ENCODE assay signal across 21 mouse cellular contexts in the genomic region with DNA sequence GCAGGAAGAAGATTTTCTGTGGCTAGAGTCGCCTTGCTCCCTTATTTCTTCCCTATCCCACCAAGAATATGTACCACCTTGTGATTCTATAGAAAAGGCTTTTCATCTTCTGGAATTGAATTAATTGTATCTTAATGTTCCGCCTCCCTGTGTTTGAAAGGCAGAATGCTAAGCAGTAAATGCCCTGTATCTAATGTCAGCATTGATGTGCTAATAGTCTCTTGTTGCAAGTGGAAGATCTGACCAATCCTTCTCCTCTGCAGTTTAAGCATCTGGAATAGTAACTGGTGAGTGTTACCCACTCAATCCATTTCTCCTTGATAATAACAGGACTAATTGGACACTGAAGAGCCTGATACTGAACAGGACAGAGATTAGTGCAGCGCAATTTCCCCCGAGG.
"Had no signal": no experiment of that assay in that cellular context is flagged by ENCODE, and none has a peak within 500 bp of the region (broad histone marks: within the 10 kb centered on the region; RNA-seq: fewer than 3 reads in every experiment).

No protein-coding gene starts in this region.

- ATAC-seq: intestine, postnatal 0 days; liver, embryonic 12.5 days had no signal

- H3K4me2 ChIP-seq: limb, embryonic 13.5 days; liver, embryonic 12.5 days; liver, embryonic 15.5 days; lung, embryonic 15.5 days; stomach, embryonic 15.5 days had no signal

- H3K27me3 ChIP-seq: limb, embryonic 13.5 days; liver, embryonic 12.5 days; liver, embryonic 15.5 days; lung, embryonic 15.5 days; megakaryocyte, embryonic 14.5 days; stomach, embryonic 15.5 days had no signal

- H3K27ac ChIP-seq: kidney, postnatal 0 days; layer of hippocampus, adult 2 months; limb, embryonic 10.5 days; limb, embryonic 13.5 days; liver, embryonic 12.5 days; liver, embryonic 15.5 days; lung, embryonic 15.5 days; stomach, embryonic 15.5 days had no signal

- H3K36me3 ChIP-seq: limb, embryonic 10.5 days; limb, embryonic 13.5 days; liver, embryonic 12.5 days; liver, embryonic 15.5 days; lung, embryonic 15.5 days; stomach, embryonic 15.5 days had no signal

- H3K9me3 ChIP-seq: limb, embryonic 10.5 days; limb, embryonic 13.5 days; liver, embryonic 12.5 days; liver, embryonic 15.5 days; lung, embryonic 15.5 days; stomach, embryonic 15.5 days had no signal

- H3K4me1 ChIP-seq: limb, embryonic 13.5 days; liver, embryonic 12.5 days; liver, embryonic 15.5 days; lung, embryonic 15.5 days; megakaryocyte, embryonic 14.5 days; stomach, embryonic 15.5 days had no signal

- DNase-seq: kidney, adult 2 months; kidney, postnatal 25 days; layer of hippocampus, adult 9-11 months; liver; lung, adult 18-20 months; lung, postnatal 10 days; lung, postnatal 36 days; retina, postnatal 1 day; right cerebral cortex, postnatal 25 days; spleen, adult 18-20 months; thymus, postnatal 25 days had no signal

- H3K4me3 ChIP-seq: layer of hippocampus, adult 2 months; limb, embryonic 10.5 days; limb, embryonic 13.5 days; liver, embryonic 12.5 days; liver, embryonic 15.5 days; lung, embryonic 15.5 days; megakaryocyte, embryonic 14.5 days; stomach, embryonic 15.5 days had no signal

- H3K9ac ChIP-seq: limb, embryonic 13.5 days; liver, embryonic 12.5 days; liver, embryonic 15.5 days; lung, embryonic 15.5 days; stomach, embryonic 15.5 days had no signal
